Mouse (Mus musculus): ENCODE results near the gene Ly75. TPM values are rescaled to one million over a fixed set of nuclear protein-coding genes. Genes with fewer than 3 reads are reported as not detected.
A peak's percentile ranks its signal among the peaks of the same experiment; 100 is the strongest.

Gene Ly75
- total RNA-seq (2015), result 6.7 and 7.3 TPM in 2 replicates
- total RNA-seq (2017), result 10.0 and 15.4 TPM in 2 replicates

DNA sequence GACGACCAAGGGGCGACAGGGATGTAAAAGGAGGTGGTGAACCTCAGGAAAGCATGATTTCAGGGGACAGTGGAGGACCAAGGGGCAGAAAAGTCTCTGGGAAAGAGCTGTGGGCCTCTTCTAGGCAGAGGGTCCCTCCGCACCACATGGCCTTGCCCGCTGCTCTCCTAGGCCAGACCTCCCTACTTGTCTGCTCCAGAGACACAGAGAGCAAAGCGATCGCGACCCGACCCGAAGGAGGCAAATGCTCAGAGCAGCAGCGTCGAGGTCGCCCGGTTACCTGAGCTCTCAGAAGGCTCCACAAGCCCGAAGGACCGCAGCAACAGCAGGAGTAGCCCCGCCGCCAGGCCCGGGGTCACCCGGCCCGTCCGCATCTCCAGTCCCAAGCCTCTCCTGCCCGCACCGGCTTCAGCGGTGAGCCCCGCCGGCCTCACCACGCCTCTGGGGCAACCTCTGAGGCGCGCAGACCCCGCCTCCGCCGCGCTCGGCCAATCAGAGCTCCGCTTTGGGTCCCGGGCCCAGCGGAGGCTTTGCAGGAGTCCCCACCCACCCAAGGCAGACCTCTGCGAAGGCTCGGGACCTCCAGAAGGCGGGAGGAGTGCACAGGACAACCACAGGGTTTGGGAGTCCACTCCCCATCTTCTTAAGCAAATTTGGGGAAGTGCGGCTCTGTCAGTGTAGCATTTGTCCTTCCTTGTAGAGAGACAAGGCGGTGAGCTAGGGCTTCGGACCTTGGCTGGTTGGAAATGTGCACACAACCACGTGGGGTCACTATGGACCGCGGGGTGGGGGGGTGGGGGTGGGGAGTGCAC, at the start of gene Ly75:
TSS of gene Ly75 (minus strand) at position 446 of the 812 bp plus-strand sequence.
- ATAC-seq (ENCODE audit: poor library complexity, severe bottlenecking), result peak; percentile 94

DNA sequence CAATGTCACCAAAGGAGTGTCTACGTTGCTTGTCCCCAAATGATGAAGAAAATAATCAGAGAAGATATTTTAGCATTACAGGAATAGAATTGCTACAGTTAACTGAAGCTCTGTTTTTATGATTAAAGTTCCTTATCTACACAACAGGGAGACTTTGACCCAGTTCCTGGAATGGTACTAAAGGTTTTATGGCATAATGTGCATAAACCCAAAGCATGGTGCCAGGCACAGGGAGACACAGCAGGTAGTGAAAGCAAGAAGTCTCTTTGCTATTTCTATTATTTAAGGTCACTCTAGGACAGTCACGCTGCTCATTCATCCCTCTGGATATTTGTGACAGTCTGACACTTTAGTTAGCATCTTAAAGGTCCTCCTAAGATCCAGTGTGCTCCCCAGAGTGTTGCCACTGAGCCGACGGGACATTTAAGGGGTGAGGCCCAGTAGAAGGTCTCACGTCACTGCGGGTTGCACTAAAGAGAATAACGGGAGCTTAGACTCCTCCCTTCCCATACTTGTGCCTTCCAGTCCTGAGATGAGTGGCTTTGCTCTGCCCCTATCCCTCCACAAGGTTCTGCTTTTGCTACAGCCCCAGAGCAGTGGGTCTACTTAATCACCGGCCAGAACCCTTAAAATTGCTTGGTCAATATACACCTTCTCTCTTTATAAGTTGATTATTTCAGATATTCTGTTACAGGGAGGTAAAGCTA, 47.4 kb upstream of the Ly75 start:
- ATAC-seq (ENCODE audit: poor library complexity, severe bottlenecking), result no peak

DNA sequence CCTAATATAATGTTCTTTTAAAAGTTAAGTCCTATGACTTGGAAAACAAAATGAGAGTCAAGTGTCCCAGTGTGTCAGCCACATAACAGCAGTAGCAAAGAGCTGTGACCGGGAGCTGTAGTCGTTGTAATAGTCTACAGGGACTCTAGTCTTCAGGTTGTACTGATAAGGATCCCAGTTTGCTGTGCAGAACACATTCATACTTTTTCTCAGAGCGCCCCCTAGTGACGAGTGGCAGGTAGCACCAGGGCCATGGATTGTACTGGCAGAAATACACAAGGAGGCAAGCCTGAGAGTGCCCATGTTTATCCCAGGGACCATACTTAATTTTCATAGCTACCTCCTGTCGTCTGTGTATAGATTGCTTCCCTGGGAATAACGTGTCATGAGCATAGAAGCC, 35.0 kb upstream of the Ly75 start:
- peak; percentile 94 for ATAC-seq (ENCODE audit: poor library complexity, severe bottlenecking)

DNA sequence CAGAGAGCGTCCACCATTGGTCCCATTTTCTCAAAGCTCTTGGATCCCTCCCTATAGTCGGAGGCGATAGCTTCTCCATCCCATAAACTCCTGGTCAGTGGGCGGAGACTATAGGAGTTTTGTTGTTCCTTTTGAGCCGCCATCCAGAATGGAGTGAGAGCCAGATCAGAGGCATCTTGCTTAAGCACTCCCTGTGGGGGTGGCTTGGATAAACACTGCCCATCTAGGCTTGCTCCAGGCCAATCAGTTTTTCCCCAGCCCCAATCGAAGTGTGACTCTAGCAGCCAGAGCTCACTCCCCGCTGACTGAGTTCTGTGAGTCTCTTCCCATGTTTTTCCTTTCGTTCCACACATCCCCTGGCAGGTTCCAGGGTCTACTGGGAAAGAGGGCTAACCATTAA, 31.2 kb upstream of the Ly75 start:
- ATAC-seq (ENCODE audit: poor library complexity, severe bottlenecking), result no peak

DNA sequence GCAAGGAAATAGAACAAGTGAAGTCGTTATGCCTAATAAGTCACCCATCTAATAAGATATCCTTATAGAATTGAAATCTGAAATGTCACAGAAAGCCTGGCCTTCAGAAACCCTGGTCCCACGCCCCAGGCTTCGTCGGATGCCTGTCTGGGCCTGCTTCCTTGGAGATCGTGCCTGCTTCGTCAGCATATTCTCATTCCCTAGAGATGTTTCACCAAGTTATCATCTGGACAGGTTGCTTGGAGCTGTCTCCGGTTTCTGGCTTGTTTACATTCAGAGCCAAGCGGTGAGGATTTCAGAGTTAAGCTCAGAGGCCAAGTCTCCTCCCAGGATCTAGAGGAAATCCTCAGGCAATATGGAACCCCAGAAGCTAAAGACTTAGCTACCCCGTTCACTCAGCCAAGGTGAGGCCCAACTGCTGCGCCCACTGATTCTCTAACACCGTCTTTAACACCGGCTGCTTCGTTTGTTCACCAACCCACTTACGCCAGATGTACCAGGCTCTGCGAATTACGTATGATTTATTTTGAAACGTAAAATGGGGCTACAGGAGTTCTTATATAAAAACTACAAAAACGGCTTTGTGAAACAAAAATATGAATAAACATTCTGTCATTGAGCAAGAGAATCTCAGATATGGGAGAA, 30.0 kb upstream of the Ly75 start:
- ATAC-seq (ENCODE audit: poor library complexity, severe bottlenecking), result no peak

DNA sequence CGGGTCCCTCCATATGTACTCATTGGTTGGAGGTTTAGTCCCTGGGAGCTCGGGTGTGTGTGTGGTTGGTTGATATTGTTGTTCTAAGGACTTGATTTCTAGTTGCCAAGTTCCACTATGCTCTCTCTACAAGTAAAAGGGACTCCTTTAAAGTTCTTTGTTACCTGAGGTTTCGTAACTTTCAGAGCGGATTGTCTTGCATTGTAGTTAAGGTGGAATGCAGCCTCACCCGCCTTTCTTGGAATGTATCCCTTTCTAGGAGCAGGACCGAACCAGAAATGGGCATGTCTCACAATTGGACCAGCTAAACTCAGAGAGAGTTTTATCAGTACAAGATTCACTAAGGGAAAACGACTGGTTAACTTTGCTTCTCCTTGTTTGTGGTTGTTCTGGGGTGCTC, 28.1 kb upstream of the Ly75 start:
- ATAC-seq (ENCODE audit: poor library complexity, severe bottlenecking), result no peak

DNA sequence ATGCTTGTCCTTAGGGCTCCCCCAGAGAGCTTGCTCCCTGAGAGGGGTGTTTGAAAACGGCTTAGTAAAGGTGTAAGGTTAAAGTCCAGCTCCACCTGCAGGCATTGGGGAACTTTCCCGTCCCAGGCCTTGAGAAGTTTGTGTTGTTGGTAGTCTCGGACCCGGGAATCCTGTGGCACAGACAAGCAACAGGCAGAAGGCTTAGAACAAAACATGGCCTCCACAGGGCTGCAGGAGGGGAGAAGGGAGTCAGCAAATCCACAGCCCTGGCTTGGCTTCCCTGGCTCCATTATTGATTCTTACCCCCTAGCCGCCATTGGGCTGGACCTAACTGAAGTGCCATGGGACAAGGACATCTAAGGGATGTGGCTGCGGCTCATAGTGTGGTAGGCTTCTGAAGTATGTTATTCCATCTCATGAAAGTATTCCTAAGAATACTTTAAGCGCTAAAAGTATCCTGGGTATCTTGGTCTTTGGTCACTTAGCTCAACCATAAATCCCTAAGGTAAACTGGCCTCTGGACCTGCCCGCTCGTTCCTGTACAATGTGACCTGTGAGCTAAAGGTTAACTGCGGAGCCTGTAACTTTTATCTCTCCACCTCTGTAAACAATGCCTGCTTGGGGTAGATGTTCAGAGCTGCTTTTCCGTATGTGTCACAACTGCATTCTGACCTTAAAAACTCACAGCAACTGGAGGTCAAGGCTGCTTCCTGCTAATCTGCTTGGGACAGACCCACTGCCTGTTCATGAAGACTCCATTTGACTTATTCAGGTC, 27.1 kb upstream of the Ly75 start:
- no peak for ATAC-seq (ENCODE audit: poor library complexity, severe bottlenecking)

DNA sequence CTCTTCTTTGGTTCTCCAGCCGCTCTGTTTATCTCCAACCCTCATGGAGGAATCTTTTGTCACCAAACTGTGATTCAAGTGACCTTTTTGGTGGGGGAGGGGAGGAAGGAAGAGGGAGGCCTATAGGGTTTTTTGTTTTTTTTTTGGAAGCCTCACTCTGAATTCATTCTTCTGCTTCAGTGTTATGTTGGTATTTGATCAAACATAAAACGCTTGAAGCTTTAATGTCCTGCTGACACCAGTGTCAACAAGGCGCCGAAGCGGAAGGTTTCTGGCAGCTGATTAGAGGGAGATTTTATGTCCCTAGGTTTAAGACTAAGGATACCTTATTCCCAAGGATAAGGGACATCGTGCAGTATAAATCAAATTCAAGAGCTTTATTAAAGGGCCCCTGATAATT, 26.1 kb upstream of the Ly75 start:
- no peak for ATAC-seq (ENCODE audit: poor library complexity, severe bottlenecking)

DNA sequence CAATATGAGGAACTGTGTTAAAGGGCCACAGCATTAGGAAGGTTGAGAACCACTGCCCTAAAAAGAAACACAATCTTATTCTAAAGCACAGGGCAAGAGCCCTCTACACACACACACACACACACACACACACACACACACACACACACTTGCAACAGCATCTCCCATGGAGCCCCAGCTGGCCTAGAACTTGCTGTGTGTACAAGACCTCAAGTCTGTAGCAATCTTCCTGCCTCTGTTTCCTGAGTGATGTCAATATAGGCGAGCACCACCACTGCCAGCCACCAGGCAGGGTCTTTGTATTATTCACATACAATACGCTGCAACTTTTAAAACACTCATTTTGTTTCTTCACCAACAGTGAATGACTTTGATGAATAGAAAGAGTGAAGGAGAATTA, 24.3 kb upstream of the Ly75 start:
- ATAC-seq (ENCODE audit: poor library complexity, severe bottlenecking), result peak; percentile 72

DNA sequence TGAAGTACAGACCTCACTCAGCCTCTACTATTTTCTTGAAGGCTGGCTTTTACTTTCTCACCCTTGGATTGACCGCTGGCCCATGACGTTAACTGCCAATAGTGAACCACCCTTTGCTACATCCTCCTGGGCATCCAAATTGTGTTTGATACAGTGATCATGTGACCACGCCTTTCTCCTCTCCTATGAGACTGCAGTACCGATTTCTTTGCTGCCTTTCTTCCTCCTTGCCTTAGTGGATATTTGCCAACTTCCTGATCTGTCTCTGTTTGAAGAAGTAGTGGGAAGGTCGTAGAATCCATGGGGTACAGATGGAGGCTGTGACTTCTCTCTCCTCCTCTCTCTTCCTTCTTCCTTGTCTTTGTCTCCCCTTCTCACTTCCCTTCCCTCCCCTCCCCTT, 22.3 kb upstream of the Ly75 start:
- ATAC-seq (ENCODE audit: poor library complexity, severe bottlenecking), result peak; percentile 71

DNA sequence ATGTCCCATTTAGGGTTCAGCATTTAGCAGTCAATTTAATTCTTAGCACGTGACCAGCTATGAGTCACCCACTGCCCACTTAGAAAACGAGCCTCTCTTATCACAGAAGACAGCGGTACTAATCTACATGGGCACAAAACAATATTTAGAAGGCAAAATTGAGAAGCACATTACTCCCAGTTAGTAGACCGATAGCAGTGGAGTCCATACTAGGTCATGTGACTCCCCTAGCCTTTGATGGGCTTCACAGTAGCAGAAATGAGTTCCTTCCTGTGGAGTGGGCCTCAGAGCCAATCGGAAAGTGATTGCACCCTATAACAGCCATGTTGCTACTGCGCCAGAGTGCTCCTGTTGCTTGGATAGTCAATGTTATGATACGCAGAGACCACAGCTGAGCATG, 21.7 kb upstream of the Ly75 start:
- no peak for ATAC-seq (ENCODE audit: poor library complexity, severe bottlenecking)

DNA sequence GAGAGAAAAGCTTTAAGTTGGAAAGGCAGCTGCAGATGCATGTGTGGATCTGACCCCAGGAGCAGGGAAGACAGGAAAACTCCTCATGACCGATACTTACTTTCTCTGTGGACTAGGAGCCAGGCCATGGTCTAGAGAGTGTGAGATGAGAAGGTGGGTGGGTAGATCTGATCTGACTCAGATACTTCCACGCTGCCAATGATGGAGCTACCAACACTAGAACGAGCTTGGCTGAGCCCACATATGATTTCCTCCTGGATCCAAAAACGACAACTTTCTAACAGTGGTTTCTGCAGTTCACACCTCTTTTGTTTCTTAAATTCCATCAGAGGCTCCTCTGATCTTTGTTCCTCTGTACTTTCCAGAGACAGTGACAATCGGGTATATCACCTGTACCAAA, 18.6 kb upstream of the Ly75 start:
- no peak for ATAC-seq (ENCODE audit: poor library complexity, severe bottlenecking)

DNA sequence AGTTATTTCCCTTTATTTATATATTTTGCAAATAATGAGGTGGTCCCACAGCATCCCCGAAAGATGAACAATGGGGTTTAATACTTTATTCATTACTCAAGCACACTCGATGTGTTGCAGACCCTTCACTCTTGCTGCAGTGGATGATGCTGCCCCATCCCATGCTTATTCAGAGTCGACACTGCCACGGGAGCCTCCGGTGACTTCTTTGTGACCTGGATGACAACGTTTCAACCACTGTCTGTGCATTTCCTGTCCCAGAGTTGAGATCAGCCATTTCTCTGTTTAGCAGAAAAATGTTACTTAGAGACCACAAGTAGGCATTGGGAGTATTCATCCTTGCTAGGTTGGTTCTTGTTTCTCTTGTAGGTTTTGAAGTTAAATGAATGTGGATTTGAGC, 10.7 kb upstream of the Ly75 start:
- ATAC-seq (ENCODE audit: poor library complexity, severe bottlenecking), result no peak

DNA sequence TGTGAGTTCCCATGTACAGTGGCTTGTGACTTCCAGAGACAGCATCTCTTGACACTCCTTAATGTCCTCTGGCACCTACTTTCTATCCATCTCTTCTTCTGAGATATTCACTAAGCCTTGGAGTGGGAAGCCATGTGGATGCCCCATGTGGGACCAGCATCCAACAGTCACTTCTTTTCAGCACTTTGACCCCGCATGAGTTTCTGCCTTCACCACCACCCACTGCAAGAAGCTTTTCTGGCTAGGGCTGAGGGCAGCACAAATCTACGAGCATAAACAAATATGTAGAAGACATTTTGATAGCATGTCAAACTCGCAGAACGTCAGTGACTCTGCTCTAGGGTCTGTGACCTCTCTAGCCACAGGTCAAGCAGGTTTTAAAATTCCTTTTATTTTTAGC, 9.2 kb upstream of the Ly75 start:
- ATAC-seq (ENCODE audit: poor library complexity, severe bottlenecking), result no peak

DNA sequence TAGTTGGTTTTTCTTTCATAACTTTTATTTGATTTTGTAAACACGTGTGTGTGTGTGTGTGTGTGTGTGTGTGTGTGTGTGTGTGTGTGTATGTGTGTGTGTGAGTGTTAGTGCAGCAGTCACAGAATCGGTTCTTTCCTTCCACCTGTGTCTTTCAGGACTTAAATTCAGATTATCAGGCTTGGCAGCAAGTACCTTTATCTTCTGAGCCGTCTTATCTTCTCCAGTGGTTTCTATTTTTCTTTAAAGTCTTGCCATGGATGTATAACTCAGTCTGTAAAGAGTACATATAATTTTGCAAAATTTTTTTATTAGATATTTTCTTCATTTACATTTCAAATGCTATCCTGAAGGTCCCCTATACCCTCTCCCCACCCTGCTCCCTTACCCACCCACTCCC, 4.3 kb upstream of the Ly75 start:
- ATAC-seq (ENCODE audit: poor library complexity, severe bottlenecking), result no peak

DNA sequence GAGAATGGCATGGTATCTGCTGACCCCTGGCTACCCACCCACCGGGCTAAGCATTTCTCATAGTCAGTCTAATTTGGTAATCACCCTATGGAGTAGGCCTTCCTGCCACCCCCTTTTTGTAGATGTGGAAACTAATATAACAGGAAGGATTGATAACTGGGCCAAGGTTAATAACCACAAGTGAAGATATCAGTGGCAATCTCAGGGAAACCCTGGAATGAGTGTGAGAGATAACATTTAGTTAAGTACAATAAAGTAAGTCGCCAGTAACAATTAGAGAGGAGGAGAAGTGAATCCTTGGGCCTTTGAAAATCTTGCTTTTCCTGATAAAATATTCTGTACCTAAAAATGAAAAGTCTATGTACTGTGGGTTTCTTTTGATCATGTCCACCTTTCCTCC, 3.7 kb upstream of the Ly75 start:
- ATAC-seq (ENCODE audit: poor library complexity, severe bottlenecking), result no peak

DNA sequence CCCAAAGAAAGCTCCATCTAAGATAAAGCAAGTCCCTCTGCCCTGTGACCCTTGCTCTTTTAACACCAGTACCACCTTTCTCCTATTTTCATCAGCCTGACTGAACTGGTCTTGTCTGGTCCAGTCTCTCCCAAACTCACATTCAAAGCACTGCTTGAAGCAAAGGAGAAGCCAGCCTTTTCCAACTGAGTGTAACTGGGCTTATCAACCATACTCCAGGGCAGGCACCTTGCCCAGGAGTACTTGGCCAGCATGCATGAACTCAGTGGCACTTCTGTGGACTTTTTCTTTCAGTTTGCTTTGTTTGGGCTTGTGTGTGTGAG, 1.6 kb upstream of the Ly75 start:
- no peak for ATAC-seq (ENCODE audit: poor library complexity, severe bottlenecking)

DNA sequence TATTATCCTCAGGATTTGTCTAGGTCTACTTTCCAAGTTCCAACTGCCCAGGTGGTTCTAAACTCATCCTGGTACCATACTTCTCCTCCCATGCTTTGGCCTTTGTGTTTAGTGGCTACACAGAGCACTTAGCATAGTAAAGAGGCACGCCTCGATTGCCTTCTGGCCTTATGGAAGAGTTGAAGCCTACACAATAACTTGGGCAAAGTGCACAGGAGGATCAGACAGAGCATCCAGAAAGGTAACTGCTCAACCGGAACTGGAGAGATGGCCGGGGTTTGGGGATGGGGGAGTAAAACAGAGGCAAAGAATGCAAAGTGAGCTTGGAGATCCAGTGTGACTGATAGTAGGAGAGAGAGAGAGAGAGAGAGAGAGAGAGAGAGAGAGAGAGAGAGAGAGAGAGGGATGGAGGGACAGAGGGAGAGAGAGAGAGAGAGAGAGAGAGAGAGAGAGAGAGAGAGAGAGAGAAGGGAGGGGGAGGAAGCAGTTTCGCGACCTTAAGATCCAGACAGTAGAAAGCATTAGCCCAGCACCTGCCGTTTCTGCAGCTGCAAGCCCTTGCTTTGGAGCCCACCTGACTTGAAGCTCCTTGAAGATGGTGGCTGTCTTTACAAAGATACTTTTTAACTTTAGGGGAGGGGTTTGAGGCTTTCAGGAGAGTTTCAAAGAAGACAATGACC, 1.1 kb upstream of the Ly75 start:
- no peak for ATAC-seq (ENCODE audit: poor library complexity, severe bottlenecking)

DNA sequence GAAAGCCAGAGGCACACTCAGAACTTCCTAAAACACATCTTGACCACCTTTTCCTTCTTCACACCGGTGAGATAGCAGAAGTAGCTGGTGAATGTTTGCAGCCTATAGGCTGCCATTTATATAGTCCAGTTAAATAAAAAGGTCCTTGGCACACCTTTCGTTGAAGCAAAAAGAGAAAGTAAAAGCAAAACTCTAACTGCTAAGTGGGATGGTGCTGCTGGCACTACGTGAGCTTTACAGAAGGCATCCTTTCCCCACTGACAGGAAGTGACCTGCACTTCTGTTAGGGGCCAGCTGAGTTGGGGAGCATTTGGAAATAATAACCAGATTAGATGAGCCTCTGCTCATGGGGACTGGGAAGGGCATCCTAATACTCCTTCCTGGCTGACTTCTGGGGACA, 757 bp downstream of the Ly75 start:
- peak; percentile 55 for ATAC-seq (ENCODE audit: poor library complexity, severe bottlenecking)

DNA sequence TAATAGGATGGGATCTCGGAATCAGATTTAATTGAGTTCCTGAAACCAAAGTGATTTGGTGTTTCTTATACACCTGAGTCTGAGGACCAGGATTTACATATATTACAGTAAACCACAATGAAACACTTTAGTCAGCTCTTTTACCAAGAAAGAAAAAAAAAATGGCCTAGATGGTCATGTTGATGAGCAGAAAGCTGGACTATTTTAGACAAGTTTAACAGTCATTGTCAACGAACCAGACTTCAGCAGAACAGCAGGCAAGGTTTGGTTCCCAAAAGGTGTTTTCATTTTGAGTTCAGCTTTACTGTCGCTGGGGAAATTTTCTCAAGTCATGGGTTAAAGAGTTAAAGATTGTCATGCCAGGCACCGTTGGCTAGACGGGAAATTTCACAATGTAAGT, 5.8 kb downstream of the Ly75 start:
- ATAC-seq (ENCODE audit: poor library complexity, severe bottlenecking), result no peak

DNA sequence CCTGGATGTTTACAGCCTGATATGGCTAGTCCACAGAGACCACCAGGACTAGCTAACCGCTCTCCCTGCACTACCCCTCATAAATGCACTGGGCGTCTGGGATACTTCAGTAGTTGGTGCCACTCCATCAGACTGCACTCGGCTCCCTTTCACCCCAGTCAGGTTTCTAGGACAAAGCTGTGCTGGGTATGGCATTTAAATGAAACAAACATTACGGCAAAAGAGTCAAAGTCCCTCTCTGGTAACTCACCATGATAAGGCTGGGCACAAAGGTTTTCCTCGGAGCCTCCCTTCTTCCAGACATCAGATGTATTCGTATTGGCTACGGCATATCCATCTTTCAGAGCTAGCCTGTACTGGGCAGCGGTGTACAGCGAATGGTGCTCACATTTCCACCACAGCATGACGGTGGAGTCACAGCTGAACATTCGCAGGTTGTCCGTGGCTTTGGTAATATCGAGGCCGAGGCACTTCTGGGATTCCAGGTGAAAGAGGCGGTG, 7.4 kb downstream of the Ly75 start:
- no peak for ATAC-seq (ENCODE audit: poor library complexity, severe bottlenecking)
